Mouse (Mus musculus): ENCODE measurements around the gene Chrm3.

DNA sequence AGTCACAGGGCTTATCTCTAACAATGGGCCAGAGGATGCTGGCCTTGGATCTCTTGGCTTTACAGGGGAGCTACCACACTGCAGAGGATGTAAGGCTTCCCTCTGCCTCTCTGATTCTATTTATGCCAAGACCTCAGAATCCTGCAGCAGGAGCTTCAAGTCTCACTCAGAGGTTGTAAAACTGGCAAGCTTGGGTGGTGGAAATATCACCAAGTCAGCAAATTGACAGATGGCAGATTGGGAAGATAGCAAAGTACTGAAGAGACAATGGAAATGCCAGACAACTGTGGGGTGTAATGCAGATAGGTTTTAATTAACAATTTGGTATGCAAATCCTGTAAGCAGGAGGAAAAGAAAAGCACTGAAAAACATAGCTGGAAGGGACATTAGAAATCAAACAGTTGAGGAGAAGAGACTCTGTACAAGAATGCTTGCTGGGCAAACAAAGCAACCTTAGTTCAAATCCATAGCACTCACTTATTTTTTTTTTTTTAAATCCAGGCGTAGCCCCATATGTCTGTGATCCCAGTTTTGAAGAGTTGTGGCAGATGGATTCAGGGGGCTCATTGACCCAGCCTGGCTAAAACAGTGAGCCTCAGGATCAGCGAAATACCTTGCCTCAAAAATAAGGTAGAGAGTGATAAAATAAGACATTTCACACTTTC is 362.9 kb downstream of the Chrm3 start:
- no peak for TF ChIP-seq CTCF (IDR thresholded peaks at IDR 0.05; ENCODE audit: control insufficient read depth, insufficient read depth, insufficient read length)
- TF ChIP-seq MAX (IDR thresholded peaks at IDR 0.05): no peak
- TF ChIP-seq MYOD1 (IDR thresholded peaks at IDR 0.05; ENCODE audit: control insufficient read depth, insufficient read length, low read depth): no peak
